22 mouse cellular contexts compared by ENCODE assay signal in genomic region chr9:106595402-106595801, GRCm38 (mm10). TPM values are rescaled to one million over a fixed set of nuclear protein-coding genes. Genes with fewer than 3 reads are reported as not detected.
"Had no signal": no experiment of that assay in that cellular context is flagged by ENCODE, and none has a peak within 500 bp of the region (broad histone marks: within the 10 kb centered on the region; RNA-seq: fewer than 3 reads in every experiment).

No protein-coding gene starts in this region.

RNA-seq across cellular contexts. Expression of gene Iqcf4, which starts 24.6 kb away (rescaled TPM):
- total RNA-seq: layer of hippocampus, adult 8-10 months; layer of hippocampus, postnatal 10 days; layer of hippocampus, postnatal 36 days; left cerebral cortex, adult 8-10 months; left cerebral cortex, postnatal 14 days; left cerebral cortex, postnatal 4 days; megakaryocyte, adult 5-6 weeks had no signal
- polyA plus RNA-seq: intestine, postnatal 0 days; kidney, adult 2 months; limb, embryonic 12.5 days; liver, embryonic 11.5 days; liver, embryonic 14.5 days; liver, postnatal 0 days; lung, embryonic 14.5 days; lung, postnatal 0 days; macrophage; midbrain, embryonic 12.5 days; midbrain, embryonic 16.5 days; neural tube, embryonic 11.5 days; neural tube, embryonic 15.5 days; stomach, embryonic 16.5 days; urinary bladder, adult 2 months had no signal

RNA-seq across cellular contexts. Expression of gene Iqcf6, which starts 31.0 kb away (rescaled TPM):
- total RNA-seq: layer of hippocampus, adult 8-10 months; layer of hippocampus, postnatal 10 days; layer of hippocampus, postnatal 36 days; left cerebral cortex, adult 8-10 months; left cerebral cortex, postnatal 14 days; left cerebral cortex, postnatal 4 days; megakaryocyte, adult 5-6 weeks had no signal
- polyA plus RNA-seq: intestine, postnatal 0 days; kidney, adult 2 months; limb, embryonic 12.5 days; liver, embryonic 11.5 days; liver, embryonic 14.5 days; liver, postnatal 0 days; lung, embryonic 14.5 days; lung, postnatal 0 days; macrophage; midbrain, embryonic 12.5 days; midbrain, embryonic 16.5 days; neural tube, embryonic 11.5 days; neural tube, embryonic 15.5 days; stomach, embryonic 16.5 days; urinary bladder, adult 2 months had no signal

RNA-seq across cellular contexts. Expression of gene Iqcf3, which starts 34.0 kb away (rescaled TPM):
- total RNA-seq: layer of hippocampus, adult 8-10 months; layer of hippocampus, postnatal 10 days; layer of hippocampus, postnatal 36 days; left cerebral cortex, adult 8-10 months; left cerebral cortex, postnatal 14 days; left cerebral cortex, postnatal 4 days; megakaryocyte, adult 5-6 weeks had no signal
- polyA plus RNA-seq: intestine, postnatal 0 days; limb, embryonic 12.5 days; liver, embryonic 11.5 days; liver, embryonic 14.5 days; liver, postnatal 0 days; lung, embryonic 14.5 days; lung, postnatal 0 days; macrophage; midbrain, embryonic 12.5 days; midbrain, embryonic 16.5 days; neural tube, embryonic 11.5 days; neural tube, embryonic 15.5 days; stomach, embryonic 16.5 days; urinary bladder, adult 2 months had no signal
